Mouse (Mus musculus): ENCODE measurements at regions not wholly inside any gene's neighbourhood (a gene's known extent, or its start where the extent isn't known, plus 50 kb on each side); places are given as distances from the start of the nearest gene placed in this dataset.

GRCm38 (mm10) chr2:114872272-114872671 lies 217.5 kb upstream of the Dph6 start:
- TF ChIP-seq TAL1 (conservative IDR thresholded peaks at IDR 0.05; ENCODE audit: low read depth, low read length) = no peak
- TF ChIP-seq GATA2 (IDR thresholded peaks at IDR 0.05; ENCODE audit: borderline replicate concordance, low read depth, low read length) = no peak
- TF ChIP-seq GATA1 (IDR thresholded peaks at IDR 0.05; ENCODE audit: borderline replicate concordance, low read length) = no peak
